Mouse (Mus musculus) naive thymus-derived CD4-positive, alpha-beta T cell, adult 2 months (primary cell): ENCODE data around the gene Smyd2.

Experiments used
- DNase-seq: peaks from one replicate; pipeline ENCODE4 v3.0.0-alpha.2; 2011; ENCODE audit warnings: low read depth

Gene Smyd2

GRCm38 (mm10) chr1:189917126-189917500, 5.0 kb downstream of the Smyd2 start:
- no peak for DNase-seq

GRCm38 (mm10) chr1:189916422-189917125, 5.6 kb downstream of the Smyd2 start:
- no peak for DNase-seq

- no peak for DNase-seq
Observed at GRCm38 (mm10) chr1:189913093-189913760, 8.9 kb downstream of the Smyd2 start.

GRCm38 (mm10) chr1:189910685-189911345, 11.3 kb downstream of the Smyd2 start:
- DNase-seq, result no peak

- no peak for DNase-seq
Observed at GRCm38 (mm10) chr1:189903169-189903568, 19.0 kb downstream of the Smyd2 start.

GRCm38 (mm10) chr1:189902413-189902812, 19.8 kb downstream of the Smyd2 start:
- no peak for DNase-seq

- no peak for DNase-seq
Observed at GRCm38 (mm10) chr1:189899526-189899925, 22.6 kb downstream of the Smyd2 start.

GRCm38 (mm10) chr1:189898708-189899107, 23.5 kb downstream of the Smyd2 start:
- no peak for DNase-seq

GRCm38 (mm10) chr1:189897861-189898260, 24.3 kb downstream of the Smyd2 start:
- DNase-seq, result no peak

GRCm38 (mm10) chr1:189894191-189894590, 28.0 kb downstream of the Smyd2 start:
- no peak for DNase-seq

- no peak for DNase-seq
Observed at GRCm38 (mm10) chr1:189888749-189889148, 33.4 kb downstream of the Smyd2 start.

- DNase-seq, result peak; percentile 65
Observed at GRCm38 (mm10) chr1:189887518-189887917, 34.6 kb downstream of the Smyd2 start.

- DNase-seq, result no peak
Observed at GRCm38 (mm10) chr1:189885975-189886374, 36.2 kb downstream of the Smyd2 start.

GRCm38 (mm10) chr1:189884951-189885350, 37.2 kb downstream of the Smyd2 start:
- DNase-seq, result no peak

GRCm38 (mm10) chr1:189883531-189884170, 38.5 kb downstream of the Smyd2 start:
- no peak for DNase-seq

- DNase-seq, result peak; percentile 63
Observed at GRCm38 (mm10) chr1:189882886-189883285, 39.3 kb downstream of the Smyd2 start.

- no peak for DNase-seq
Observed at GRCm38 (mm10) chr1:189880745-189881144, 41.4 kb downstream of the Smyd2 start.

- DNase-seq, result no peak
Observed at GRCm38 (mm10) chr1:189879965-189880364, 42.2 kb downstream of the Smyd2 start.

- no peak for DNase-seq
Observed at GRCm38 (mm10) chr1:189879212-189879611, 43.0 kb downstream of the Smyd2 start.

GRCm38 (mm10) chr1:189876162-189876561, 46.0 kb downstream of the Smyd2 start:
- DNase-seq, result no peak

GRCm38 (mm10) chr1:189875439-189875861, 46.7 kb downstream of the Smyd2 start:
- no peak for DNase-seq

- DNase-seq, result no peak
Observed at GRCm38 (mm10) chr1:189873591-189873990, 48.6 kb downstream of the Smyd2 start.

- DNase-seq, result no peak
Observed at GRCm38 (mm10) chr1:189872050-189872449, 50.1 kb downstream of the Smyd2 start.
